Mouse (Mus musculus): ENCODE results near the gene Slc43a1.
A peak's percentile ranks its signal among the peaks of the same experiment; 100 is the strongest.

The Slc43a1 gene

DNA sequence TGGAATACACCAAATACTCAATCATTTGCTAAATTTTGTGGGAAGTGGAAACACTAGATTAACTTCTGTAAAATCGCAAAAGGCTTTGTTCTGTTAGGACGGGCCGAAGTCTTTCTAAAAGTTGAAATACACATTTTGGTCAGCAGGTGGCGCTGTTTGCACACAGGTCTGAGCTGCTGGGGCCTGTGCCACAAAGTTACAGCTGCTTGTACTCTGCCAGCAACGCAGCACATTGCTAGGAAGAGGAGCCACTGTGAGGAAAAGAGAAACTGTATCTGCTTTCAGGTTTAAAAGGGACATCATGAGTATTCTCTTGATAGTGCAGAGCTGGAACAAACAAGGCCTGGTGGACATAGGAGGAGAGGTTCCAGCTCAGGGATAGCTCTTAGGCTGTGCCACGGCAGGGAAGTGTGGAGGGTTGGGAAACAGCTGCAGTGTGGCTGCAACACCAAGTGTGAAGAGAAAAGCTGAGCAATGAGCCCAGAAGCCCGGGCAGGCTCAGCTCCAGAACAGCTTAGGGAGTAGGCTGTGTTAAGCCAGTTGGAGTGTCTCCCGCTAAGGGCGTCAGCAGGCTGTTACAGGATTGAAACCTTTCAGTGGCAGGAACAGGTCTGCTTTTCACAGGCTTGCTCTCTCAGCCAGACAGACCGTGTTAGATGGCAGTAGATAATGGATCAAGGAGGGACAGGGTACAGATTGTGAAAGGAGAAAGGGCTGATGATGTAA is 6.8 kb upstream of the Slc43a1 start:
- DNase-seq = peak; percentile 79

DNA sequence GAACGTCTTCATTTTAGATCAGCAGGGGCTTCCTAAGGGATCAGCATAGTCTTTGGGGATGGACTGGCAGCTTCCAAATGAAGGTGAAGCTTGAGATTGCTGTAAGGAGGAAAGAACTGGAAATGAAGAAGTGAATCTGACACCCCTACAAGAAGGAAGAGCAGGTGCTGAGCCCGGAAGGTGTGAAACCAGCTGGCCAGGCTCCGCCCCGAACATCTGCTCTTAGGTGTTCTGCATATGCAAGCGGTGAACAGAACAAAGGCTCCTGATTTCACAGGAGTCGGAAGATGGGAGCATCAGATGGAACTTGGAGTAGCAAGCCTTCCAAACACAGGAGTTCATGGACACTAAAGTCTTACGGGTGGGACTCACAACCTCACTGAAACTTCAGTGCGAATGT is 1.5 kb upstream of the Slc43a1 start:
- no peak for DNase-seq

DNA sequence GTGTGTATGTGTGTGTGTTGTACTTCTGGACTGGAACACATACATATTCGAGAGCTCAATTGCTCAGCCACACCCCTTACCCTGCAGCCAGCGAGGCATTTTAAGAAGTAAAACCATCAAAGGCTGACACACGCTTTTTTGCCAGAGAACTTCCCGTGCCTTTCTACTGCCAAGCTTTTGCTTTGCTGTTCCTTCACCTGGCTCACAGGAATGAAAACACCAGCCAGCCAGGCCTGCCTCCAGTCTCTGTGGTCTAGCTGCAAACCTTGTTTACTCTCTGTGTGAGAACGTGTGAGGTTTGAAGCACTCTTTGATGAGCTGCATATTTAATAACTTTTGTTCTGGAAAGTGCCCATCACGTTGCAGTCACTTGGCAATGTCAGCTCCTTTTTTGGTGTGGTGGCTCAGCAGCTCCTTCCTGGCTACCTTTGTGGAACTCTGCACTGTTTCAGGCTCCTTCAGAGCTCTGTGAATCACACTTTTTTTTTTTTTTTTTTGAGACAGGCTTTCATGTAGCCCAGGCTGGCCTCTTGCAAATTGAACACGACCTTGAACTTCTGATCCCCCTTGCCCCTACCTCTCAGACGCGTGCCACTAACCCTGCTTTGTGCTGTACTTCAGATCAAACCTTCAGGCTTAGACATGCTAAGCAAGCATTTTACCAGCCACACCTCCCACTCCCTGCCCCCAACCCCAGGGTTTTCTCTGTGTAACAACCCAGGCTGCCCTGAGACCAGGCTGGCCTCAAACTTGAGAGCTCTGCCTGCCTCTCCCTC is 645 bp upstream of the Slc43a1 start:
- no peak for DNase-seq

DNA sequence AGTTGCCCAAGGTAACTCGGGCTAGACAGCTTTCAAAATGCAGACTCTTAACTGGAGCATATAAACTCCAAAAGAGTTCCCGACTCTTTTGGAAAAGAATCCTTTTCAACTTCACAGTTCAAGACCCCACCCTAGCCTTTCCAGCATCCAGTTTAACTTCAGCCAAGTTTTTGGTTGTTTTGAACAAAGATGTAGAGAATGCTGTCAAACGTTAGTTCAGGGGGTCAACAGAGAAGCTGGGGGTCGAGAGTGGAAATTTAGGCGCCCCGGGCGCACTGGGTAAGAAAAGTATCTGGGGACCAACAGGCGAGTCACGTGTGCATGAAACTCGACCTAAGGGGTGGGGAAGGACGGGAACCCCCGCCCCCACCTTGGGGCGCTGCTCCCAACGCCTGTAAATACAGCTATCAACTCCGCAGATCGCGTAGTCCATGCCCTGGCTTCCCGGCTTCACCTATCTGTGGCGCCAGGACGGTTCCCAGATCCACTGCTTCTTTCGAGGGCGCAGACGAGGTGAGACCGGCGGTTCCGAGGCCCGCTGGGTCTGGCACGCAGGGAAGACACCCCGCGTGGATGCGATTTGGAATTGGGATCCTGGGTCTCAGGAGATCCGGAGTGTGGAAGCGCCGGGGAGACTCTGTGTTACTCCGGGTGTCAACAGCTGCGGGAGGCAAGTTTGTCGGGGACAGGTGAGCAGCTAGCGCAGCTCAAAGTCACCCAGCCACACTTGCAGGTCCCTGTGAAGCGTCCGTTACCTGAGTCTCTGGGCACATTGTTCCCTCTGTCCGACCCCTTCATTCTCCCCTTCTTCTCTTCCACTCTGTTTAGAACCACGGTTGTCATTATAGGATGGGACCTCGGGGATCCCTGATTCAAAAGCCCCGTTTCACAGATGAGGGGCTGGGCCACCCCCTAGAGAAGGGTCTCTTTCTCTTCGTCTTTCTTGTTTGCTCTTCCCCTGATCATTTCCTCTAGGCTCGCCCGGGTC is 637 bp downstream of the Slc43a1 start:
- no peak for DNase-seq

DNA sequence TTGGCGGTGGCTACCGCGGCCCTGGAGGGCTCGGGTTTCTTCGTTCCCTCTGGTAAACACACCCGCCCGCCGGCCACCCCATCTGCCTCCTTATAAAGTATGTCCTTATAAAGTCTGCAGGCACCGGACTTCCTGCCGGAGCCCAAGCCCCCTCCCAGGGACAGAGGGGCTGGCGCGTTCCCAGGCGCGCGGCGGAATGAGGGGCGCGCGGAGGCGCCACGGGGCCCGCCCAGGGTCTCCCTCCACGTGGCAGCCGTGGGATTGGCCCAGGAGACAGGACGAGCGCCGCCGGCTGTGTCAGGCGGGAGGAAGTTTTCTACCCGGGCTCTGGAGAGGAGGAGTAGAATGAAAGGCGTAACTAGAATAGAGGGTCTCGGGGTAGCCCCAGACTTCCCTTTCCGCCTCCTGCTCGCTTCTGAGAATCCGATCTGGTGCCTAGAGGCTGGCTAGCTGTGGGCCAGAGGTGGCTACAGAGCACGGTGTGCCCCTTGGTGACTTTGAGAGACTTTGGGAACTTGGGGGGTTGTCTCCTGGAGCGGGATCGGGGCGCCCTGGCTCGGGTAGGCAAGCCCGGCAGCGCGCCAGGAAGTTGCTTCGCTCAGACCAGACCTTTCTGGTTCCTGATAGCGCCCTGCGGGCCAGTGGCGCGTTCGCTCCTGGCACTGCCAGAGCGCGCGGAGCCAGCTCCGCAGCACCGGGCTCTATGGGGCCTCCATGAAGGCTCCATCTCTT is 1.5 kb downstream of the Slc43a1 start:
- no peak for DNase-seq

DNA sequence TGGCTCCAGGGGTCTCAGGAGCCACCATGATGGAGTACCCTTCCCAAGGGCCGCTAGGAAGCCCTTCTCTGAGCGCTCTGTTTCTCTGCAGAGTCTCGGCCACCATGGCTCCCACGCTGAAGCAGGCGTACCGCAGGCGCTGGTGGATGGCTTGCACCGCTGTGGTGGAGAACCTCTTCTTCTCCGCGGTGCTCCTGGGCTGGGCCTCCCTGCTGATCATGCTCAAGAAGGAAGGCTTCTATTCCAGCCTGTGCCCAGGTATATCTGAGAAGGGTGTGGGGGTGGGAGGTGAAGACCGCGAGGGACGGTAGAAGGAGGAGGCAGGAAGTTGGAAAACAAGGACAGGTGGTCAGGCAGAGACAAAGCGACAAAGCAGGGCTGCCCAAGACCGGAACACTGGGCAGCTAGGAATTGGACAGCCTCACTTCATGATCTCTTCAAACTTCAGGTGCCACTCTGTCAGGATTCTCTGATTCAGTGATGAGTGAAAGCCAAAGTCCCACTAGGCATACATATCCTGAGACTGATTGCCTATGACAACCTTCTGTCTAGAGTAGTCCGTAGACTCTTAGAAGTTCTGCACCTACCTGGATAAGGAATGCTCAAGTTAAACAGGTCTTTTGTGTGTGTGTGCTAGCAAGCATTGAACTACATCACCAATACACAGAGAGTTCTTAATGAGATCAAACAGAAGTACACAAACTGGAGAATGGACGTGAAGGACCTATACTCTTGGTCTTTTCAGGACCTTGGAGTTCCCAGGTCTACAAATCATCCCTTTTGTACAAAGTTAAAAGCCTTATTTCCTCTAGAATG is 2.3 kb downstream of the Slc43a1 start:
- DNase-seq = no peak

DNA sequence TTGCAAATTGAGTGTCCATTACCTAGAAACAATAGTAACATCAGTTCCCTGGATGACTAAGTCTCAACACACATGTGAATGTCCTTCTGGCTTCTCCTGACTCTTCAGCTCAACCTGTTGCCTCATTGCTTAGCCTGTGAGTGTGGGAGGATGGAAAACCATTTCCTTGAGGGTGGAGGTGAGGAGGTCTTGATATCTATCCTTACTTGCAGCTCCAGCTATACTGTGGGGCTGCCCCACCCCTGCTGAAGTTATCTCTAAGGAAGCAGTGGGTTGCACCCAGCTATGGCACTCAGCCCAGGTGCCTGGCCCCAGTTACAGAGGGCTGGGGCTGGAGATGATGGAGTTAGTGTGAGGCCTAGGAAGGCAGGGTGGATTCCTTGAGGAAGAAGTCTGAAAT is 3.3 kb downstream of the Slc43a1 start:
- no peak for DNase-seq

DNA sequence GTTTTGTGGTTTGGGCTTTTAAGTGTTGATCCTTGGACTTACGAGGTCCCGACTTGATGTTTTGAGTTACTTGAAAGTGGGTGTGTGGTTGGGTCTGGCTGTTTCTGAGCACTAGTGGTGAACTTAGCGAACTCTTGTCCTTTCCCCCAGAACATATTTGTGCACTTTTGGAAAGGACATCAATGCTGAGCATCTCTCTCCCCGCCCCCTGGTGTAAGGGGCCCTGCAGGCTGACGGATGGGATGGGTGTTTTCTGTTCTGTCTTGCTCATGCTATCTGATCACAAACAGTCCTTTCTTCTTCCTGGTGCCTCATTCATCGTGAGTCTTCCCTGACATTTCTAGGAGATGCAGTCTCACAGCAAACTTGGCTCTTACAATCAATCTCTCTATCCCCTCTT is 5.0 kb downstream of the Slc43a1 start:
- DNase-seq = no peak

DNA sequence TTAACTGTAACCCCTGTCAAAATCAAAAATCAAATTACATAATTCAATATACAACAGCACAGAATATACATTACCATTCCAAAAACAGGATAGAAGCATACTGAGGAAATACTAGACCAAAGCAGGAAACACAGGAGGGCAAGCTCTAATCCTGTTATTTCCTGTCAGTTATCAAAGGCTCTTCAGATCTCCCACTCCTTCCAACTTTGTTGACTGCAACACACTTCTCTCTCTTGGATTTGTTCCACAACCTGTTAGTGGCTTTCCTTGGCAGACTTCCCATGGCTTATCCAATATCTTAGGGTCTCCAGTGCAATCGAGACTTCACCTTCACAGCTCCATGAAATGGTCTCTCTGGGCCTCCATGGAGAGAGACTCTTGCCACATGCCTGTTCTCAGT is 6.6 kb downstream of the Slc43a1 start:
- no peak for DNase-seq

DNA sequence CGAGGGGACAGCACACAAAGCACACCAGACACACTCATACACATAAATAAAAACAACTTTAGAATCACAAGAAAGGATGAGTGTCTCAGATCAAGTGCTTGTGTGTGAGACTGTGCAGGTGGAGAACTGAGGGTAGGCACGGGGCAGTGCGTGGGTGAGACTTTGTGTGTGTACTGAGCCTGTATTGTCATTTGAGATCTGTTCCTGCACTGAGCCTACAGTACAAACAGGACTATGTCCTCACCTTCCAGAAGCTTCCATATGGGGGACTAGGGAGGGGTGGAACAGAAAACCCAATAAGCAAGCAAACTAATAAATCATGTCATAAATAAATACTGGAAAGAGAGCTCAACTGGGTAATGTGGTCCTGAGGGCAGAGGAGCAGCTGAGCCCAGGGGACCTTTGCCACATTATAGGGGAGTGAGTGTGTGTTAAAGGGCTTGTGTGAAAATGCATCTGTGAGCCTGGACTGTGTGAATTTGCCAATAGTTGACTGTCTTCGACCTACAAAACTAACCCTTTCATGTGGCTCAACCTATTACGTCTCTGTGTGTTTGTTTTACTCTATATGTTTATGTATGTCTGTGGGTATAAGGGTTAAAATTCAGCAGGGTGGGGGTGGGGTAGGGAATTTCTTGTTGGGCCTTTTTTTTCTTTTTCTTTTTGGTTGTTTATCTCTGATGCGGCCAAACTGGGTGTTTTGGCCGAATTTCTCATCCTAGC is 11.9 kb downstream of the Slc43a1 start:
- no peak for DNase-seq

DNA sequence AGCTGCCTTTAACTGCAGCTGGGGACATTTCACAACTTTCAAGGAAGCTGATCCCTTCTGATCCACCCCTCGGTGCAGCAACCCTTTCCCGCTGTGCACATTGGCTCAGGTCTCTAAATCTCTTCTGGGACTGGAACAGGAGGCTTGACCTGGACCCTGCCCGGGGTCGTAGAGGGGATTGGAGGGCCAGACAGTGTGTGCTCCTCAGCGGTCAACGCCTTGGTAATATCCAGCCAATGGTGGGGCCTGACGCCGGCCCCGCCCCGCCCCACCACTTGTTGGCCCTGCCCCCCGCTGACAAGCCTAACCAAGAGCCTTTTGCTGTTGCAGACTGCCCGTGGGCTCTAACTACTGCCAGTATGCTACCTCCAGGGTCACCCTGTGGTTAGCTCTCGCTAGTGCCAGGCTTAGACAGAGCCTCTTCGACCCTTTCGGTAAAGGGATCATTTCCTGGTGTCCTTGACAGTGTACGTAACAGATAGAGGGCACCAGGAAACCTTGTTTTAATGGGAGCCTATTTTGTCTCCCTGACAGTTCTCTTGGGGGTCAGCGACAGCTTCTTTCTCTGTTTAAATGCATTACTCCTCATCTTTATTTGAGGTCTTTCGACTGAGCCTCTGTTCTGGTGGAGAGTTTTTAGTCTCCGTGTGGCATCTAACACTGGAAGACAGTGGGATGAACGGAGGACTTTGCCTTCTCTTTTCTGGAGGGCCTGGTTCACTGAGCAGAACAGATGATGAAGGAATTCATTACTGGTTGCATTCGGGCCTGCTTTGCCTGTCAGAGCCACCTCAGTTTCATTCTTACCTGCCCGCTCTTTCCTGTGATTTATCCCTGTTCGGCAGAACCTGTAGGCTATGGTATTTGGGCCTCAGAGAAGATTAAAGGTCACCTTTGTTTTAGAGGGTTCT is 12.7 kb downstream of the Slc43a1 start:
- DNase-seq = no peak

DNA sequence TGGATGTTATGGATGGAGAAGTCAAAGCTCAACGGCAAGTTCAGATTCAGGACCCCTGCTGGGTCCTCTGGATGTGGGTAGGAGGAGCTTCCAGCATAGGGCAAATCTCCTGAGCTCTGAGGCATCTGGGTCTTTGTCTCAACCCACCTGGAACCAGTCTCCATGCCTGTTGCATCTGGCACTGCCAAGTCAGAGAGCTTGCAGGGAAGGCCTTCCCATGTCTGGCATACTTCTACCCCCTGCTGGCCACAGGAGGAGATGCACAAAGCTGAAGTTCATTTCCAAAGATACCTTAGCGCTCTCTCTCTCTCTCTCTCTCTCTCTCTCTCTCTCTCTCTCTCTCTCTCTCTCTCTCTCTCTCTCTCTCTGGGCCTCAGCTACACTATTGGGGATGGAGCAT is 17.1 kb downstream of the Slc43a1 start:
- peak; percentile 11 for DNase-seq

DNA sequence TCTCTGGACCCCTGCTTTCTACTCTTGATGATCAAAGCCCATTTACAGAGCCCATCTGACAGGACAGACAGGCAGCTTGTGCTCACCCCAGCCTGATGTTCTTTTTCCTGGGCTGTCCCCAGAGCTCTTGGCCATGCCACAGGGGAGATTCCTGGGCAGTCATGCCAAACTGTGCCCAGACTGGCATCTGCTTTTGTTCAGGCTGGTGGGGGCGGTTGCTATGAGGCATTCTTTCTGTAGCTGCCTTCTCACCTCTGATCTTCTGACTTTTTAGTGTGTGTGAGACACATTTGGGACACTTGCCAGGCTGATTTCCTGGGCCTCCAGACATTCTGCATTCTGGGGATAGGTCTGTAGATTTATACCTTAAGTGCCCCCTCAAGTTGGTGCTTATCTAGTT is 19.9 kb downstream of the Slc43a1 start:
- no peak for DNase-seq

DNA sequence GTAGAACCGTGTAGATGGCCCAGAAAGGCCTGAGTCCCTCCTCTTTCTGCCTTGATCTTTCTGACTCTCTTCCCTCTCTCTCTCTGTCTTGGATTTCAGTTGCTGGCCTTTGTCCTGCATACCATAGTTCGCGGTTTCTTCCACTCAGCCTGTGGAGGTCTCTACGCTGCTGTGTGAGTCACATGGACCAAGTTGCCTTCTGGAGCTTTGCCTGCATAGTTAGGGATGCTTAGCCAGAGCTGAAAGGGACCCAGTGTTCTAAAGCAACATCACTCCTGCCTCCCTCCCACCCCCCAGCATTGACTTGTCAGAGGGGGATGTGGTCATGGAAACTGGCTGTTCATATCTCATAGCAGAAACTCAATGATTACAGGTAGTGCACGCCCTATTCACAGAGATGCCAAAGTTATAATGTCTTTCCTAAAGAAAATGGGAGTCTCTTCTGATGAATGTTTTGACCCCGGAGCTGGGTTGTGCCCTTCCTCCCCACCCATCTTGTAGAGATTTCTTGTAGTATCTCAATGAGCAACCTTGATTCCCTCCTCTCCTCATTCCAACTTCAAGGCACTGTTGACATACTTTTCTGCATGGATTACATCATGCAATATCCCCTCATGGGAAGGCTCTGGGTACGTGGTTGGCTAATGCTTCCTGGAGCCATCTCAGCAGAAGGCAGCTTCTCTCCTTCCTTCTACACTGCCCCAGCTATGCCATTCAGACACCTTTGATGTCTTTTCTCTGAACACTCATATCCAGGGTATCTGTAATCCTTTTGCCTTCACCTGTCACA is 21.5 kb downstream of the Slc43a1 start:
- DNase-seq = no peak

DNA sequence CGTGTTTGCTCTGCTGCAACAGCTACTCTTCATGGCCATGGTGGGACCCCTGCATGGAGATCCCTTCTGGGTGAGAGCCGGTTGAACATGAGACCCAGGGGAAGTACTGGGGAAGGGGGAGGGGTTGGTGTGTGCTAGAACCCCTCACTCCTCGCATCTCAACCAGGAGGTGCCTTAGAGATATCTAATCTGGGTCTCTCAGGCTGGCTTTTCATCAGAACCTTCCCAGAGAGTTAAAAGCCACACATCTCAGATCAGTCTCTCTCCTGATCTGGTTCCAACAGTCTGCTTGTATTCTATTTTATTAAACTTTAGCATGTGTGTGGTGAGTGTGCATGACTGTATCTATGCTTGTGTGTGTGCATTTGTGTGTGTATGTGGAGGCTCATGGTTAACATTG is 22.8 kb downstream of the Slc43a1 start:
- no peak for DNase-seq

DNA sequence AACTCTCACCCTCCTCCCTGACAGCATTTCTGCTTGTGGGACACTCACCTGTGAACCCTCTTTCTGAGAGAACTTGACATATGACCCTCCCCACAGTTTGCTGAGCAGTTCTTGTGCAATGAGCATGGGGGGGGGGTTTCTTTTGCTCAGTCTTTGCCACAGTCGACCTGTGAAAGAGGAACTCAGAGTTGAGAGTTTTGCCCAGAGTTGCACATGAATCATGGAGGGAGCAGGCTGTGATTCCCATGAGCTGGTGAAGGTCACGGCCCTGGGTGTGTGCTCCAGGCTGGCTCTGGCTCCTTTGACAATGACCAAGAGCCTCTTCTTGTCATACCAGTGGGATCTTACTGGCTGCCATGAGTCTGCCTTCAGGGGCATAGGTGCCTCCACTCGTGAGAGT is 23.6 kb downstream of the Slc43a1 start:
- no peak for DNase-seq

DNA sequence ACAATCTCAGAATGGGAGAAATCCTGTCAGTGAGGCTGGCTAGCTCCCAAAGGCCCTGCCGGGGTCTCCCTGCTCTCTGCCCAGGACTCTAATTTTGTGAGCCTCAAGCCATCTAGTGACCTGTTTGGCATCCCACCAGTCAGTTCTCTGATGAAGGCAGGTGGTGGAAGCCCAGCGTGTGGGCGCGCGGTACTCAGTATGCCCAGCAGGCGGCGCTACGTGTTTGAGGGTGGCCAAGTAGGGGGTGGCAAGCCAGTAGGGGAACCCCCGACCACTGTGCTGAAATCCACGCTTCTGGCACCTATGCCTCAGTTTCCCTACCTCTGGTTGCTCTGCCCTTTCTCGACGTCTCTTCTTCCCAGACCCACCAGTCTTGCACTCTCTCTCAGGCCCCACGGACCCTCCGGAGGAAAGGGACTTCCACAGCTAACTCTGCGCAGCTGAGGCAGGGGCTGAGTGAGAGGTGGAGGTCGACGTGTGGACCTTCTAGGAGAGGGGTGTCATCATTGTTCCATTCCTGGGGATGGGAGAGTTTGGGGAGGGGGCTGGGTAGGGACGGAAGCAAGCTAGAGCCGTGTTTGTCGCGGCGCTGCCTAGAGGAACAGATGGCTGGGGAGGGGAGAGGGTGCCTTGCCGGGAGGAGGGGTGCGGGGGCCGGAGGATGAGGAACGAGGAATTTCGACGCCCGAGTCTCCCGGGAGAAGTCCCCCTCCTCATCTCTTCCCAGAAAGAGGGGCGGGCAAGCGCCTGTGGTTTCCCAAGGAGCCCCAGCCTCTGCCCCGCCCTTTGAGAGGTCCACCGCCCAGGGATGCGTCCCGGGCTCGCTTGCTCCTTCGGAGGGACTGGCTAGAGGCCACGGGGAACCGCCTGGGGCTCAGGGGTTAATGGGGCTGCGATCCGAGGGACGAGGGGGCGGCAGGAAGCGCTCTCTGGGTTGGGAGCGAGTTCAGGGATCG is 27.2 kb downstream of the Slc43a1 start:
- no peak for DNase-seq

DNA sequence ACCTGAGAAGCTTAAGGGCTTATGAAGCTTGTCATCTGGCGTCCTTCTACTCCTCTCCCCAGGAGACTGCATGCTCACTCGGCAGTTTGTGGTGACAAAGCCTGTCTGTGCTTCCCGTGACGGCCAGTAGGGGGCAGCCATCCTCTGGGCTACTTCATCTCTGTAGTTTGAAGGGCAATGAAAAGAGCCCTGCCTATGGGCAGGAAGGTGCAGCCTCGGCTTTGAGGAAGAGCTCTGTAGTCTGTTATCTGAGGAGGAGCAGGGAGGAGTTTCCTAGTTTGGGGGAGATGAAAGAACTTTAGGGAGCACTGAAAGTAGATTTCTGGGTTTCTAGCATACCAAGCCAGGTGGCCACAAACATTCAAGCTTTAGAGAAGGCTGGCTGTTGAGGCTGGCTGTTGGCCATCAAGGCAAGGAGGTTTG is 29.9 kb downstream of the Slc43a1 start:
- DNase-seq = no peak

All from cerebellum, adult 9-10 months (tissue).